Mouse (Mus musculus) urinary bladder, adult 18-20 months (tissue): Measurements from ENCODE around the gene Klhl12.
A peak's percentile ranks its signal among the peaks of the same experiment; 100 is the strongest.
"Not testable (repeated sequence)": the region's sequence is repeated elsewhere in the genome, so short reads cannot be mapped to it uniquely, and the experiment has no call there.

ENCODE experiments used
- DNase-seq, 2 experiments: peaks; one replicate each; pipeline ENCODE4 v3.0.0; 2022; ENCODE audit warnings: low spot score in 2 of 2, mixed read lengths in 2 of 2

Klhl12 gene

GRCm38 (mm10) chr1:134454904-134455824 is at the start of gene Klhl12:
Gene Klhl12 (plus strand): TSS chr1:134455531.
- peak; percentile 91 to 97 for DNase-seq

GRCm38 (mm10) chr1:134406414-134406771 is 48.9 kb upstream of the Klhl12 start:
- no peak for DNase-seq

- no peak for DNase-seq
These were observed 47.3 kb upstream of the Klhl12 start for GRCm38 (mm10) chr1:134408080-134408479.

- no peak for DNase-seq
These were observed 43.4 kb upstream of the Klhl12 start for GRCm38 (mm10) chr1:134411706-134412629.

GRCm38 (mm10) chr1:134414038-134414437 is 41.3 kb upstream of the Klhl12 start:
- no peak for DNase-seq

- DNase-seq = no peak
These were observed 40.7 kb upstream of the Klhl12 start for GRCm38 (mm10) chr1:134414501-134415167.

GRCm38 (mm10) chr1:134415168-134415831 is 40.0 kb upstream of the Klhl12 start, which contains the start of gene Adipor1:
Gene Adipor1 (plus strand): TSS chr1:134415378.
- peak; percentile 88 to 96 for DNase-seq

- DNase-seq = no peak
These were observed 36.8 kb upstream of the Klhl12 start for GRCm38 (mm10) chr1:134418414-134418975.

GRCm38 (mm10) chr1:134419176-134419575 is 36.2 kb upstream of the Klhl12 start:
- no peak for DNase-seq

- DNase-seq = no peak
These were observed 35.4 kb upstream of the Klhl12 start for GRCm38 (mm10) chr1:134419751-134420458.

- DNase-seq = no peak
These were observed 31.4 kb upstream of the Klhl12 start for GRCm38 (mm10) chr1:134423911-134424310.

- no peak for DNase-seq
These were observed 29.0 kb upstream of the Klhl12 start for GRCm38 (mm10) chr1:134426289-134426688.

GRCm38 (mm10) chr1:134433002-134433401 is 22.3 kb upstream of the Klhl12 start:
- peak; percentile 19 to 31 for DNase-seq

- no peak for DNase-seq
These were observed 21.9 kb upstream of the Klhl12 start for GRCm38 (mm10) chr1:134433473-134433872.

- no peak for DNase-seq
These were observed 19.9 kb upstream of the Klhl12 start for GRCm38 (mm10) chr1:134435414-134435813.

- no peak for DNase-seq
These were observed 14.9 kb upstream of the Klhl12 start for GRCm38 (mm10) chr1:134440437-134440836.

GRCm38 (mm10) chr1:134441737-134442136 is 13.6 kb upstream of the Klhl12 start:
- not testable (repeated sequence) for DNase-seq

GRCm38 (mm10) chr1:134442394-134442793 is 12.9 kb upstream of the Klhl12 start:
- DNase-seq = no peak

- DNase-seq = not testable (repeated sequence)
These were observed 12.0 kb upstream of the Klhl12 start for GRCm38 (mm10) chr1:134443288-134443687.

GRCm38 (mm10) chr1:134445418-134445817 is 9.9 kb upstream of the Klhl12 start:
- no peak for DNase-seq
